Mouse (Mus musculus): ENCODE data around the gene Rnf212.

DNA sequence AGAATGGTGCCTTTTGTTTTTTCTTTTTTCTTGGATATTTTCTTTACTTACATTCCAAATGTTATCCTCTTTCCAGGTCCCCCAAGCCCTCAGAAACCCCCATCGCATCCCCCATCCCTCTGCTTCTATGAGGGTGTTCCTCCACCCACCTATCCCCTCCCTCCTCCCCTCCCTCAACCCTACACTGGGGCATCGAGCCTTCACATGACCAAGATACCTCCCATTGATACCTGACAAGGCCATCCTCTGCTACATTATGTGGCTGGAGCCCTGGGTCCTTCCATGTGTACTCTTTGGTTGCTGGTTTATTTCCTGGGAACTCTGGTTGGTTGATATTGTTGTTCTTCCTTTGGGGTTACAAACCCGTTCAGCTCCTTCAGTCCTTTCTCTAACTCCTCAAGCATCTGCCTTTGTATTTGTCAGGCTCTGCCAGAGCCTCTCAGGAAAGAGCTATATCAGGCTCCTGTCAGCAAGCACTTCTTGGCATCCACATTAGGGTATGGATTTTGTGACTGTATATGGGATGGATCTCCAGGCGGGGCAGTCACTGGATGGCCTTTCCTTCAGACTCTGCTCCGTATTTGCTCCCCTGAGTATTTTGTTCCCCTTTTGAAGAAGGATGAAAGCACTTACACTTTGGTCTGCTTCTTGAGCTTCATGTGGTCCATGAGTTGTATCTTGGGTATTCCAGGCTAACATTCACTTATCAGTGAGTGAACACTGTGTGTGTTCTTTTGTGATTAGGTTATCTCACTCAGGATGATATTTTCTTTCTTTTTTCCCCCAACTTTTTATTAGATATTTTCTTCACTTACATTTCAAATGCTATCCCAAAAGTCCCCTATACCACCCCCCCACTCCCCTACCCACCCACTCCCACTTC lies 24.2 kb downstream of the Rnf212 start:
- peak; percentile 66 for TF ChIP-seq GATA1 (IDR thresholded peaks at IDR 0.05; ENCODE audit: low read length)
- TF ChIP-seq TAL1 (IDR thresholded peaks at IDR 0.05; ENCODE audit: low read length) = peak; percentile 59

All from erythroblast, embryonic 14.5 days (primary cell).